Mouse (Mus musculus) stomach, embryonic 14.5 days (tissue): ENCODE results near the gene Gabarap. TPM values are rescaled to one million over a fixed set of nuclear protein-coding genes. Genes with fewer than 3 reads are reported as not detected.
"Not testable (repeated sequence)": the region's sequence is repeated elsewhere in the genome, so short reads cannot be mapped to it uniquely, and the experiment has no call there.

Experiments
- ATAC-seq: fragments of 200-750 bp; cut with Nextera tagmentation; 2 replicates; pipeline ENCODE4 v1.8.0; 2017; ENCODE audit warnings: low read depth, moderate TSS enrichment; ENCODE audit not compliant: insufficient number of reproducible peaks, insufficient read depth, low FRiP score
- H3K27ac ChIP-seq: fragments of 300-500 bp; sonication (generic); 2 replicates; pipeline ENCODE4 v1.5.1; 2014; ENCODE audit warnings: mild to moderate bottlenecking, low read length, moderate library complexity, mixed read lengths
- H3K27me3 ChIP-seq: fragments of 300-500 bp; sonication (generic); 2 replicates; pipeline ENCODE4 v1.6.1; 2014; ENCODE audit warnings: low read length, control low read depth, mixed read lengths; ENCODE audit not compliant: control insufficient read depth, insufficient read depth
- H3K36me3 ChIP-seq: fragments of 300-500 bp; sonication (generic); 2 replicates; pipeline ENCODE4 v1.6.1; 2014; ENCODE audit warnings: mild to moderate bottlenecking, control low read depth, low read length, moderate library complexity, mixed read lengths; ENCODE audit not compliant: control insufficient read depth, insufficient read depth
- H3K4me1 ChIP-seq: fragments of 300-500 bp; sonication (generic); 2 replicates; pipeline ENCODE4 v1.6.1; 2014; ENCODE audit warnings: low read length, control low read depth, mixed read lengths; ENCODE audit not compliant: control insufficient read depth, insufficient read depth
- H3K4me2 ChIP-seq: fragments of 300-500 bp; sonication (generic); replicated peaks from 2 replicates; pipeline ENCODE4 v1.6.1; 2014; ENCODE audit warnings: low read depth, low read length, control low read depth
- H3K4me3 ChIP-seq: fragments of 300-500 bp; sonication (generic); 2 replicates; pipeline ENCODE4 v1.5.1; 2014; ENCODE audit warnings: low read depth, low read length, control low read depth
- H3K9ac ChIP-seq: fragments of 300-500 bp; sonication (generic); replicated peaks from 2 replicates; pipeline ENCODE4 v1.6.1; 2014; ENCODE audit warnings: low read depth, mild to moderate bottlenecking, control low read depth, low read length, moderate library complexity, mixed read lengths
- H3K9me3 ChIP-seq: fragments of 300-500 bp; sonication (generic); 2 replicates; pipeline ENCODE4 v1.6.1; 2016; ENCODE audit warnings: low read depth, low read length, control low read depth; ENCODE audit not compliant: control insufficient read depth
- WGBS: fragments of 180-500 bp; shearing (Covaris S2); extraction: QIAGEN DNeasy Blood & Tissue Kit; methylation state at CpG from one replicate; pipeline ENCODE4 v1.1.7; 2014; 5-methylcytosine and 5-hydroxymethylcytosine counted together
- polyA plus RNA-seq: library from polyadenylated mRNA; unstranded; fragments of >200 nt; fragmentation: Nextera tagmentation; extraction: Ambion mirVana; gene quantifications from 2 replicates; pipeline ENCODE4 v1.2.1, GENCODE M21; 2014

The Gabarap gene
- polyA plus RNA-seq, 1 experiment from 2014 or later = 523 TPM

DNA sequence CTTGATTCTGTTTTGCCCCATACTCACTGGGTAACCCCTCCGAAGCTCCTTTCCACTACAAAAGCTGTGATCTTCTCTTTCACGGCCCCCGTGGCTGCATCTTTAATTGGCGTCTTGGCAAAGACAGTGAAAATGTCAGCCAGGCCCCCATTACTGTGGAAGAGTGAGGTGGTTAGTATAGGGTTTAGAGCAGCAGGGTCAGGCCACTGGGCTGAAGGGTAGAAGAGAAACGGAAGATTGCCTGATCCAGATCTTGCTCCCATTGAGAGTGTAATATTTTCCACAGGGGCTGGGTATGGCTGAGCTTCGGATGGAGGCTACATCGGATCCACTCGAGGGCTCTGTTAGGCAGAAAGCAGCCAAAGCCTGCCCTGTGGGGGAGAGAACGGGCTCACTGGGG is 22.0 kb downstream of the Gabarap start:
- Histone ChIP-seq H3K4me3 (no peak overlapping the region), H3K27ac (no peak overlapping the region), H3K4me2 (no peak overlapping the region), H3K27me3 (no peaks in the 10 kb centered on the region), H3K36me3 (peaks cover 49% of the 10 kb centered on the region), H3K9me3 (no peaks in the 10 kb centered on the region), H3K9ac (no peak overlapping the region), H3K4me1 (peaks cover 16% of the 10 kb centered on the region)
- WGBS = 86% methylated on average over 9 of the region's 9 CpGs
- no peak for ATAC-seq

- WGBS = 83% methylated on average over 3 of the region's 3 CpGs
Measured at GRCm38 (mm10) chr11:70013408-70013807, 22.5 kb downstream of the Gabarap start.

GRCm38 (mm10) chr11:70014051-70014450 is 23.1 kb downstream of the Gabarap start:
- Histone ChIP-seq H3K9me3 (no peaks in the 10 kb centered on the region), H3K27me3 (no peaks in the 10 kb centered on the region), H3K9ac (no peak overlapping the region), H3K4me2 (0 out of 2 replicates have a peak overlapping the region, but pooled peaks have one; percentile 54), H3K36me3 (peaks cover 38% of the 10 kb centered on the region), H3K4me3 (no peak overlapping the region), H3K27ac (no peak overlapping the region), H3K4me1 (peaks cover 19% of the 10 kb centered on the region)
- no peak for ATAC-seq
- 60% methylated on average over 5 of the region's 5 CpGs for WGBS

More at GRCm38 (mm10) chr11:70013408-70013807, 22.5 kb downstream of the Gabarap start:
- Histone ChIP-seq H3K36me3 (peaks cover 44% of the 10 kb centered on the region), H3K27me3 (no peaks in the 10 kb centered on the region), H3K4me1 (peaks cover 18% of the 10 kb centered on the region), H3K27ac (no peak overlapping the region), H3K9ac (no peak overlapping the region), H3K4me2 (no peak overlapping the region), H3K9me3 (no peaks in the 10 kb centered on the region), H3K4me3 (no peak overlapping the region)
- ATAC-seq = no peak

GRCm38 (mm10) chr11:70014880-70015558 is 24.1 kb downstream of the Gabarap start, which contains the start of gene Acadvl:
TSS of gene Acadvl (minus strand) at chr11:70015411.
- WGBS = under 1% methylated on average over 35 of the region's 35 CpGs
- Histone ChIP-seq H3K4me1 (peaks cover 28% of the 10 kb centered on the region), H3K27me3 (no peaks in the 10 kb centered on the region), H3K9me3 (no peaks in the 10 kb centered on the region), H3K4me3 (peak within 1 kb of the TSS; percentile 47), H3K9ac (peak within 1 kb of the TSS; percentile 60), H3K4me2 (peak within 1 kb of the TSS; percentile 54), H3K36me3 (peaks cover 28% of the 10 kb centered on the region), H3K27ac (peak within 1 kb of the TSS; percentile 34; the same call in 1 of the 2 replicates)
- ATAC-seq = peak; percentile 82

DNA sequence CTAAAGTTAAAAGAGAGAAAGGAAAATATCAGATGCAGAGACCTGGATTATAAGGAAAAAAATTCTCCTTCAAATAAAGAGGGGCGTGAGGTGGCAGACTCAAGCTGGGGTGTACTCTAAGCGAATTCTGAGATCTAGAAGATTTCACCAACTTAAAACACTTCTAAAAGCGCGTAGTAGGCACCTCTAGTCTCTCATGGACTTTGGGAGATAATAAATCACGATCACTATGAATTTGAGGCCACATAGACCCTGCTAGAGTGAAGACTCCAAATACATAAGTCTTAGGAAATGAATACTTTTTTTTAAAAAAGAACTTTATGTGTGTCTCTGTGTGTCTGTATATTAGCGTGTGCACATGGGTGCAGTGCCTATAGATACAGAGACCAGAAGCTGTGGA is 24.7 kb downstream of the Gabarap start:
- peaks cover 21% of the 10 kb centered on the region for H3K36me3 ChIP-seq
- peak overlapping the region; percentile 54; the same call in 1 of the 2 replicates for H3K4me2 ChIP-seq
- 70% methylated on average over 6 of the region's 6 CpGs for WGBS
- ATAC-seq = no peak
- no peak overlapping the region for H3K27ac ChIP-seq
- H3K4me1 ChIP-seq = peaks cover 35% of the 10 kb centered on the region
- no peaks in the 10 kb centered on the region for H3K27me3 ChIP-seq
- no peak overlapping the region for H3K4me3 ChIP-seq
- H3K9me3 ChIP-seq = no peaks in the 10 kb centered on the region
- H3K9ac ChIP-seq = no peak overlapping the region

GRCm38 (mm10) chr11:70016177-70016576 is 25.2 kb downstream of the Gabarap start:
- not testable (repeated sequence) for ATAC-seq
- 79% methylated on average over 2 of the region's 2 CpGs for WGBS
- H3K4me1 ChIP-seq = peaks cover 37% of the 10 kb centered on the region

DNA sequence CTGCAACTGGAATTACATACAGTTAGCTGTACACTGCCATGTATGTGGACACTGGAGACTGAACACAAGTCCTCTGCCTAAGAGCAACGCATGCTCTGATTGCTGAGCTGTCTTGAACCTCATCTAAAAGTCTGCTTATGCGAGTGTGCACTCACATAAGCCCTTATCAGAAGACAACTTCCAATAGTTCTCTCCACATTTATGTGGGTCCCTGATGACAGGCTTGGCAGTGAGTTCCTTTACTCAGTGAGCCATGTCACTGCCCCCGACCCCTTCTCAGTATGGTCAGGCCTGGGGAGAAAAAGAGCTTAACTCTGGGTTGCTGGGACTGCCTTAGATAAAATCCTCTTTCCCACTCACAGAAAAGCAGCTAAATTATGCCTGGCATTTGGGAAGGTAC is 25.7 kb downstream of the Gabarap start, which contains the start of gene Dlg4:
Gene Dlg4, plus strand, starts transcription at position 274 of the 400 bp plus-strand sequence.
- peaks cover 37% of the 10 kb centered on the region for H3K4me1 ChIP-seq
- H3K4me3 ChIP-seq = peak within 1 kb of the TSS; percentile 62; the same call in 1 of the 2 replicates
- peaks cover 13% of the 10 kb centered on the region for H3K36me3 ChIP-seq
- 65% methylated on average over 3 of the region's 3 CpGs for WGBS
- peak within 1 kb of the TSS; percentile 89 for H3K27ac ChIP-seq
- no peak within 1 kb of the TSS for H3K9ac ChIP-seq
- no peak for ATAC-seq
- H3K4me2 ChIP-seq = peak within 1 kb of the TSS; percentile 86
- H3K27me3 ChIP-seq = no peaks in the 10 kb centered on the region
- H3K9me3 ChIP-seq = no peaks in the 10 kb centered on the region

More at GRCm38 (mm10) chr11:70016177-70016576, 25.2 kb downstream of the Gabarap start:
- H3K36me3 ChIP-seq = peaks cover 17% of the 10 kb centered on the region
- H3K9ac ChIP-seq, H3K27ac ChIP-seq, H3K4me3 ChIP-seq, H3K27me3 ChIP-seq, H3K4me2 ChIP-seq, H3K9me3 ChIP-seq: not testable (repeated sequence)

GRCm38 (mm10) chr11:70017199-70017767 is 26.3 kb downstream of the Gabarap start:
- H3K36me3 ChIP-seq = peaks cover 6% of the 10 kb centered on the region
- peaks cover 37% of the 10 kb centered on the region for H3K4me1 ChIP-seq
- H3K4me2 ChIP-seq = peak overlapping the region; percentile 86; the same call in 1 of the 2 replicates
- 34% methylated on average over 7 of the region's 7 CpGs for WGBS
- no peak overlapping the region for H3K9ac ChIP-seq
- no peaks in the 10 kb centered on the region for H3K9me3 ChIP-seq
- H3K27ac ChIP-seq = no peak overlapping the region
- H3K4me3 ChIP-seq = no peak overlapping the region
- H3K27me3 ChIP-seq = no peaks in the 10 kb centered on the region
- ATAC-seq = no peak
